Mouse (Mus musculus) heart, embryonic 12.5 days (tissue): Measurements from ENCODE around the gene Med15. TPM values are rescaled to one million over a fixed set of nuclear protein-coding genes. Genes with fewer than 3 reads are reported as not detected.
A peak's percentile ranks its signal among the peaks of the same experiment; 100 is the strongest.

Source experiments
- ATAC-seq: fragments of 200-750 bp; cut with Nextera tagmentation; 2 replicates; pipeline ENCODE4 v1.8.0; 2017; ENCODE audit warnings: moderate TSS enrichment, moderate library complexity; ENCODE audit not compliant: insufficient number of reproducible peaks, low FRiP score
- H3K27ac ChIP-seq: fragments of 300-500 bp; sonication (generic); 2 replicates; pipeline ENCODE4 v1.5.1; 2016; ENCODE audit warnings: mild to moderate bottlenecking, moderate library complexity; ENCODE audit not compliant: poor library complexity, severe bottlenecking
- H3K27me3 ChIP-seq: fragments of 300-500 bp; sonication (generic); replicated peaks from 2 replicates; pipeline ENCODE4 v1.6.1; 2016; ENCODE audit warnings: mild to moderate bottlenecking, moderate library complexity
- H3K36me3 ChIP-seq: fragments of 300-500 bp; sonication (generic); 2 replicates; pipeline ENCODE4 v1.6.1; 2016; ENCODE audit warnings: mild to moderate bottlenecking, moderate library complexity
- H3K4me1 ChIP-seq: fragments of 300-500 bp; sonication (generic); replicated peaks from 2 replicates; pipeline ENCODE4 v1.6.1; 2016; ENCODE audit warnings: mild to moderate bottlenecking
- H3K4me2 ChIP-seq: fragments of 300-500 bp; sonication (generic); 2 replicates; pipeline ENCODE4 v1.6.1; 2016; ENCODE audit warnings: mild to moderate bottlenecking, moderate library complexity
- H3K4me3 ChIP-seq: fragments of 300-500 bp; sonication (generic); 2 replicates; pipeline ENCODE4 v1.5.1; 2016; ENCODE audit warnings: mild to moderate bottlenecking
- H3K9ac ChIP-seq: fragments of 300-500 bp; sonication (generic); 2 replicates; pipeline ENCODE4 v1.6.1; 2016; ENCODE audit warnings: mild to moderate bottlenecking, moderate library complexity
- H3K9me3 ChIP-seq: fragments of 300-500 bp; sonication (generic); replicated peaks from 2 replicates; pipeline ENCODE4 v1.6.1; 2016; ENCODE audit warnings: mild to moderate bottlenecking, moderate library complexity
- WGBS: fragments of 180-500 bp; shearing (Covaris S2); methylation state at CpG from one replicate; pipeline ENCODE4 v1.1.7; 2016; 5-methylcytosine and 5-hydroxymethylcytosine counted together
- polyA plus RNA-seq: library from polyadenylated mRNA; unstranded; fragments of >200 nt; fragmentation: Nextera tagmentation; extraction: Ambion mirVana; gene quantifications from 2 replicates; pipeline ENCODE4 v1.2.1, GENCODE M21; 2016

Gene Med15
- polyA plus RNA-seq, 1 experiment from 2014 or later, result 36.9 TPM

DNA sequence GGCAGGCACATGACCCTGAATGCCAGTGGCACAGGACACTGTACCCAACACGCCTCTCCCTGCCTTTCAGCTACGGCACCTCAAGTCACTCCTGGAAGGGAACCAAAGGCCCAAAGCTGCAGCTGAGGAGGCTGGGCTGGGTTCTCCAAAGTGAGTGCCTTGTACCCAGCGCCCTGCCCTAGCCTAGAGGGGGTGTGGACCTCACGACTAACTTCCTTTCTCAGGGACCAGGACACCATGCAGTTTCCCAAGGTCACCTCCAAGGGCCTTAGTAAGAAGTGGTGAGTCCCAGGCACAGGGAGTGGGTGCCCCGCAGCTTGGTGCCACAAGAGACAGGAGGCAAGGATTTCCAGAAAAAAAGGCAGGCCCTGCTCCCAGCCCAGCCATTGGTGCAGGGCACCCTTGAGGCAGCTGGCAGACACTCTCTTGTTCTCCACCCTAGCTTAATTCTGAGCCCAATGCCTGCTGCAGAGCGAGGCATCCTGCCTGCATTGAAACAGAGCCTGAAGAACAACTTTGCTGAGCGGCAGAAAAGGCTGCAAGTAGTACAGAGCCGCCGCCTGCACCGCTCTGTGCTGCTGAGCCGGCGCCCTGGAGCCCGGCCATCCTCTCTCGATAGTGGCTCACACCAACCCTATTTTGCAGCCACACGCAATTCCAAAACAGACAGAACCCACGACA, 82.6 kb downstream of the Med15 start:
- no peaks in the 10 kb centered on the region for H3K9me3 ChIP-seq
- H3K27ac ChIP-seq, result no peak overlapping the region
- no peaks in the 10 kb centered on the region for H3K27me3 ChIP-seq
- H3K4me3 ChIP-seq, result no peak overlapping the region
- no peak overlapping the region for H3K9ac ChIP-seq
- peaks cover 68% of the 10 kb centered on the region for H3K36me3 ChIP-seq
- peaks cover 10% of the 10 kb centered on the region for H3K4me1 ChIP-seq
- no peak overlapping the region for H3K4me2 ChIP-seq
- 87% methylated on average over 16 of the region's 16 CpGs for WGBS
- no peak for ATAC-seq

DNA sequence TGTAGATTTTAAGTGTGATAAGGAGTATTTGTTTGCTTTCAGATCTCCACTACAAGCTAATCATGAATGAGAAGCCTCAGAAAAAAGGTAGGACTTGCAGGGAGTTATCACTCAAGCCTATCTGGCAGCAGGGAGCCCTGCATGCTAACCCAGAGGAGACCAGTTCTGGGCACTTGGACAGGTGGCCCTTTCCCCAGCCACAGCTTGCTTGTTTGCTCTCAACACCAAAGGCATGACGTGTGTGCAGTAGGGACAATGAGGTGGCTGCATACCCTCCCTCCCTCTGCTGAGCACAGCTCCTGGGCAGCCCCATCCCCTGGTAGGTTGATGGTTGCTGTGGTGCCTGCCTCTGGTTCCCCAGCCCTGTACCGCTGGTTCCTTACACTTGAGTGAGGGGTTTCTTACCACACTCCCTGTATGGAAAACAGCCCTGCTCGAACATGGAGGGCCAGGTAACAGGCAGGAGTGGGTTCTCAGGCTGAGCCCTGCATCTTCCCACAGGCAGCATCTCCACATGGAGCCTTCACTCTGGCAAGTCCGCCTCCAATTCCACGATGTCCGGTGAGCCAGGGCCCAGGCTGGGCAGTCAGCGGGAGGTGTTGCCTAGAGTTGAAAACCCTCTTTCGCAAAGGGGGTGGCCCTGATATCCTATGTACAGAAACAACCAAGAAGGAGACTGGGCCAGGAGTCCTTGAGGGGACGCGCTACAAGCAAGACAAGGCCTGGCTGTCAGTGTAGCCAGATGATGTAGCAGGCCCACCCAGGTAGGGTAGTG, 84.9 kb downstream of the Med15 start:
- H3K27ac ChIP-seq, result no peak overlapping the region
- no peak for ATAC-seq
- peaks cover 13% of the 10 kb centered on the region for H3K4me1 ChIP-seq
- H3K9me3 ChIP-seq, result no peaks in the 10 kb centered on the region
- no peak overlapping the region for H3K4me2 ChIP-seq
- 84% methylated on average over 10 of the region's 10 CpGs for WGBS
- no peaks in the 10 kb centered on the region for H3K27me3 ChIP-seq
- no peak overlapping the region for H3K9ac ChIP-seq
- peaks cover 53% of the 10 kb centered on the region for H3K36me3 ChIP-seq
- no peak overlapping the region for H3K4me3 ChIP-seq

DNA sequence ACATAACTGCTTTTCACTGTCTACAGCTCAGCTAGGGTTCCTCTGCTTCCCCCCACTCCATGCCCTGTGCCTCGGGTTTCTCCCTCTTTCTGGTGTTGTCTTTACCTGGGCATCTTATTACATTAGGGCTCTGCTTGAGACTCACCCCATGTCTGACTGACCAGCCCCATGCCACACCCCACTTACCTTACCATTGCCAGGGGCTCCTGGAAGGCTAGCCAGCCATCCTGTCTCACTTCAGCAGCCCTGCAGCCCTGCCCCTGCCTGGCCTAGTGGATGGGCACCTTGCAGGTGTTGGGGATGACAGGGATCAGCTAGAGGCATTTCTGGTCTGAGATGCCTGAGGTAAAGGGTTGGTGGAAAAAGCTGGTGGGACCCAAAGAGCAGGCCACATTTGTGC, 85.5 kb downstream of the Med15 start:
- WGBS, result 32% methylated on average over 1 of the region's 1 CpGs
- no peak for ATAC-seq
- peak overlapping the region; percentile 88 for H3K4me2 ChIP-seq
- H3K36me3 ChIP-seq, result peaks cover 53% of the 10 kb centered on the region
- H3K4me1 ChIP-seq, result peaks cover 13% of the 10 kb centered on the region
- H3K4me3 ChIP-seq, result peak overlapping the region; percentile 51
- no peak overlapping the region for H3K27ac ChIP-seq
- H3K27me3 ChIP-seq, result no peaks in the 10 kb centered on the region
- H3K9me3 ChIP-seq, result no peaks in the 10 kb centered on the region
- H3K9ac ChIP-seq, result peak overlapping the region; percentile 70; the same call in 1 of the 2 replicates

GRCm38 (mm10) chr16:17646310-17647114, 86.2 kb downstream of the Med15 start, which contains the start of gene Ccdc74a:
TSS of gene Ccdc74a (plus strand) at chr16:17646470.
- Histone ChIP-seq H3K36me3 (peaks cover 51% of the 10 kb centered on the region), H3K27ac (no peak within 1 kb of the TSS), H3K9ac (peak within 1 kb of the TSS; percentile 70), H3K9me3 (no peaks in the 10 kb centered on the region), H3K4me2 (peak within 1 kb of the TSS; percentile 88), H3K4me3 (peak within 1 kb of the TSS; percentile 51), H3K27me3 (no peaks in the 10 kb centered on the region), H3K4me1 (peaks cover 13% of the 10 kb centered on the region)
- ATAC-seq, result peak; percentile 96
- 3% methylated on average over 65 of the region's 65 CpGs for WGBS

DNA sequence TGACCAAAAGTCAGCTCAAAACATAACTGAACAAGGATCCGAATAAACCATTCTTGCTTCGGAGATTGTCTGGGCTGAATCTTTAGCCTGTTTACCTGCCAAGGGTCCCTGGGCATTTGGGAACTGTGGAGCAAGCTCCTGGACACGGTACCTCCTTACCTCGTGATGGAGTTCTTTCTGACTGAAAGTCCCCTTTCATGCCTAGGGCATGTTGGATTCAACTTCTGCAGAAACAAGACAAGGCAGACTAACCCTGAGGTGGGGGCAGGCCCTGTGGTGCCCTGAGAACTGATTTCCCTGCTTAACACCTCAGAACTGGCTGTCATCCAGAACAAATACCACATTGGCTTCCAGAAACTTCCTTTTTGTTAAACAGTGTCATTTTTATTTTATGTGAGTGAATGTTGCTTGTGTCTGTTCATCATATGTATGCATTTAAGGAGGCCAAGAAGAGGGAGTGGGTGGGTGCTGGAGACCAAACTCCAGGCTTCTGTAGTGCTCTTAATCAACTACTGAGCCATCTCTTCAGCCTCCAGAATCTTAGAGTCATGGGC, 89.2 kb downstream of the Med15 start:
- Histone ChIP-seq H3K9me3 (no peaks in the 10 kb centered on the region), H3K4me1 (peaks cover 13% of the 10 kb centered on the region), H3K9ac (no peak overlapping the region), H3K27me3 (no peaks in the 10 kb centered on the region), H3K4me3 (no peak overlapping the region), H3K36me3 (peaks cover 55% of the 10 kb centered on the region), H3K4me2 (no peak overlapping the region), H3K27ac (no peak overlapping the region)
- no peak for ATAC-seq
- WGBS, result 85% methylated on average over 4 of the region's 4 CpGs

GRCm38 (mm10) chr16:17642311-17642710, 90.4 kb downstream of the Med15 start:
- Histone ChIP-seq H3K4me2 (no peak overlapping the region), H3K27ac (no peak overlapping the region), H3K36me3 (peaks cover 54% of the 10 kb centered on the region), H3K9ac (no peak overlapping the region), H3K9me3 (no peaks in the 10 kb centered on the region), H3K4me1 (peaks cover 23% of the 10 kb centered on the region), H3K27me3 (no peaks in the 10 kb centered on the region), H3K4me3 (no peak overlapping the region)
- no peak for ATAC-seq
- 86% methylated on average over 8 of the region's 8 CpGs for WGBS

- H3K9me3 ChIP-seq, result no peaks in the 10 kb centered on the region
- H3K27ac ChIP-seq, result no peak overlapping the region
- H3K4me2 ChIP-seq, result no peak overlapping the region
- H3K9ac ChIP-seq, result no peak overlapping the region
- H3K27me3 ChIP-seq, result no peaks in the 10 kb centered on the region
- H3K36me3 ChIP-seq, result peaks cover 54% of the 10 kb centered on the region
- ATAC-seq, result no peak
- no peak overlapping the region for H3K4me3 ChIP-seq
- WGBS, result 85% methylated on average over 6 of the region's 6 CpGs
- H3K4me1 ChIP-seq, result peaks cover 24% of the 10 kb centered on the region
Measured at GRCm38 (mm10) chr16:17641301-17641700, 91.4 kb downstream of the Med15 start.

DNA sequence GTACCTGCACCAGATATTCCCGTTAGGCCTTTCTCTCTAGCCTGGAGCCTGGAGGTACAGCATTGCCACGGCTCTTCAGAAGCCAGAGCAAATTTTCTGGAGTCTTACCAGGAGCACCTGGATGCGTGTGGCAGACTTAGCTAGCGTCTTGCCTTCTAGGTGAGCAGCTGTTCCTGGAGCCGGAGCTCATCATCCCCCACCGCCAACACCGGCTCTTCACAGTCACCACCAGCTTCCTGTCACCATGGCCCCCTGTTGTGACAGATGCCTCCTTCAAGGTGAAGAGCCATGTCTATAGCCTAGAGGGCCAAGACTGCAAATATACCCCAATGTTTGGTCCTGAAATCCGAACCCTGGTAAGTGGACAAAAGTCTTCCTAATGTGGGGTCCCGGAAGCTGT, 92.0 kb downstream of the Med15 start:
- Histone ChIP-seq H3K4me1 (peaks cover 30% of the 10 kb centered on the region), H3K27me3 (no peaks in the 10 kb centered on the region), H3K4me3 (no peak overlapping the region), H3K4me2 (no peak overlapping the region), H3K36me3 (peaks cover 54% of the 10 kb centered on the region), H3K27ac (no peak overlapping the region), H3K9me3 (no peaks in the 10 kb centered on the region), H3K9ac (no peak overlapping the region)
- no peak for ATAC-seq
- 93% methylated on average over 9 of the region's 9 CpGs for WGBS

DNA sequence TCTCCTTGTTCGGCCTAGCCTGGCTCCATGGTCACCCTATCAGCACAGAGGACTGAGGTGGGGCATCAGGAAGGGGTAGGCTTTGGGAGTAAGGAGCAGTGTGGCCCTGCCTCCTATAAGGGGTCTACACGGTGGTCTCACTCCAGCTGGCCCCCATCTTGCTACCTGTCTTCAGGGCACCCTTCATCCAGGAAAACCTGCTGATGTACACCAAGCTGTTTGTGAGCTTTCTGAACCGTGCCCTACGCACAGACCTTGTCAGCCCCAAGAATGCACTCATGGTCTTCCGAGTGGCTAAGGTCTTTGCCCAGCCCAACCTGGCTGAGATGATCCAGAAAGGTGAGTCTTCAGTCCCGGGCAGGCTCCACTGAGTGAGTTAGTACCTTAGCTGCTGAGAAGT, 92.7 kb downstream of the Med15 start:
- no peaks in the 10 kb centered on the region for H3K9me3 ChIP-seq
- WGBS, result 91% methylated on average over 6 of the region's 6 CpGs
- H3K27ac ChIP-seq, result no peak overlapping the region
- H3K4me1 ChIP-seq, result peaks cover 33% of the 10 kb centered on the region
- H3K9ac ChIP-seq, result no peak overlapping the region
- no peak overlapping the region for H3K4me2 ChIP-seq
- peaks cover 58% of the 10 kb centered on the region for H3K36me3 ChIP-seq
- H3K27me3 ChIP-seq, result no peaks in the 10 kb centered on the region
- H3K4me3 ChIP-seq, result no peak overlapping the region
- no peak for ATAC-seq

GRCm38 (mm10) chr16:17639081-17639480, 93.6 kb downstream of the Med15 start:
- Histone ChIP-seq H3K4me3 (no peak overlapping the region), H3K27me3 (no peaks in the 10 kb centered on the region), H3K9ac (no peak overlapping the region), H3K27ac (no peak overlapping the region), H3K9me3 (no peaks in the 10 kb centered on the region), H3K36me3 (peaks cover 58% of the 10 kb centered on the region), H3K4me1 (peaks cover 33% of the 10 kb centered on the region), H3K4me2 (no peak overlapping the region)
- no peak for ATAC-seq
- WGBS, result 93% methylated on average over 3 of the region's 3 CpGs
